Mouse (Mus musculus) heart, postnatal 0 days (tissue): ENCODE measurements around the gene Gm13285.

Experiments used
- CTCF ChIP-seq: IDR thresholded peaks from 2 replicates; pipeline ENCODE4 v1.5.1; 2016; ENCODE audit warnings: antibody characterized with exemption, control low read depth, low read depth
- EP300 ChIP-seq: IDR thresholded peaks from 2 replicates; pipeline ENCODE4 v1.6.1; 2016; ENCODE audit warnings: antibody characterized with exemption, low read depth

- TF ChIP-seq CTCF (no peak), EP300 (no peak)
Observed at GRCm38 (mm10) chr4:88749926-88750325, 49.5 kb upstream of the Gm13285 start.
